Mouse (Mus musculus): ENCODE measurements around the gene Fbxw5. TPM values are rescaled to one million over a fixed set of nuclear protein-coding genes. Genes with fewer than 3 reads are reported as not detected.
A peak's percentile ranks its signal among the peaks of the same experiment; 100 is the strongest.
"Not testable (repeated sequence)": the region's sequence is repeated elsewhere in the genome, so short reads cannot be mapped to it uniquely, and the experiment has no call there.

The Fbxw5 gene
- total RNA-seq, 2 experiments from 2014 or later, result 62.5 to 71.4 TPM

DNA sequence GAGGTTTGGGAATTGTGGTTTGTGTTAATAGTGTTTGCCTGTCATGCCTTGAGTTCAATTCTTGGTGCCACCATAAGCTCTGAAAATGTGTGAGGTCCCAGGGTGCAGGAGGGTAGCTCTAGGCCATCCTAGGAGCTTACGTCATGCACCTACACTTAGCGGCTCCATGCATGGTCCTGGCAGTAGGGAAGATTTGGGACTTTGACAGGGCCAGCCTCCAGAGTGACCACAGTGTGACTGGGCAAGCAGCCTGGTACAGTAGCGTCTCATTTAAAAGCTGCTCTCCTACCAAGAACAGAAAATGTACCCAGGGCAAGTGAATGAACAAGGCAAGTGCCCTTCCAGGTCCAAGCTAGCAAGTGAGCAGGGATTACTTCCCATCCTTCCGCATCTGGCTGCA, 5.3 kb downstream of the Fbxw5 start:
- no peak for DNase-seq (ENCODE audit: low spot score in 2 of 2)

- no peak for DNase-seq (ENCODE audit: low spot score in 2 of 2)
Observed at GRCm38 (mm10) chr2:25506964-25507363, 6.4 kb downstream of the Fbxw5 start.

DNA sequence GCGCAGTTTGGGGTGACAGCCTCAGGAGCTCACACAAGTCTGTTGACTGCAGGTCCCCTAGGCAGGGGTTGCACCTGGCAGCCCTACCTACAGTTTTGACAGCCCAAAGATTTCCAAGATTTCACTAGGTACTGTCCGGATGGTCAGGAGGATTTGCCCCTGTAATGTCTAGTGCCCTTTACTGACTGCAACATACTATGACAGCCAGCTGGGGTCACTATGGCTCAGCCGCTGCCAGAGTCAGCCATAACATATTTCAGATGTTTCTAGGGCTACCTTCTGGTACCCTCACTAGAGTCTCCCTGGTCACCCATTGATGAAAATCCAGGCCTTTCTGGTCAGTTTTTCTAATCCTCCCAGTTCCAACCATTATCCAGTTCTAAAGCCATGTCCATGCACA, 9.4 kb downstream of the Fbxw5 start:
- DNase-seq (ENCODE audit: low spot score in 2 of 2), result no peak

GRCm38 (mm10) chr2:25526510-25527302, 26.2 kb downstream of the Fbxw5 start:
- no peak for DNase-seq (ENCODE audit: low spot score in 2 of 2)

DNA sequence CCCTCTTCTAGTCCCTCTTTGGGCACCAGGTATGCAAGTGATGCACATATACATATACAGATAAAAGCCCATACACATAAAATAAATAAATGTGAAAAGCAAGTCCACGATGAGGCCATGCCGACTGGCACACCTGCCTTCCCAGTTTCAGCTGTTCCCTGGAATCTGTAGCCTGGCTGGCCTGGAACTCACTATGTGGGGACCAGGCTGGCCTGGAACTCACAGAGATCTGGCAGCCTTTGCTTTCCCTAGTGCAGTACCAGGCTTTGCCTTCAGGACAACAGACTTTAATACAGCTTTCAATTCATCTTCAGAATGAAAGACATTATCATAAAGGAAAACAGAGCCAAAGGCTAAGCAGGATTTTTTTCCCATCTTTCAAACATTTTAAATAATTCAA, 33.2 kb downstream of the Fbxw5 start:
- no peak for DNase-seq (ENCODE audit: low spot score in 2 of 2)

DNA sequence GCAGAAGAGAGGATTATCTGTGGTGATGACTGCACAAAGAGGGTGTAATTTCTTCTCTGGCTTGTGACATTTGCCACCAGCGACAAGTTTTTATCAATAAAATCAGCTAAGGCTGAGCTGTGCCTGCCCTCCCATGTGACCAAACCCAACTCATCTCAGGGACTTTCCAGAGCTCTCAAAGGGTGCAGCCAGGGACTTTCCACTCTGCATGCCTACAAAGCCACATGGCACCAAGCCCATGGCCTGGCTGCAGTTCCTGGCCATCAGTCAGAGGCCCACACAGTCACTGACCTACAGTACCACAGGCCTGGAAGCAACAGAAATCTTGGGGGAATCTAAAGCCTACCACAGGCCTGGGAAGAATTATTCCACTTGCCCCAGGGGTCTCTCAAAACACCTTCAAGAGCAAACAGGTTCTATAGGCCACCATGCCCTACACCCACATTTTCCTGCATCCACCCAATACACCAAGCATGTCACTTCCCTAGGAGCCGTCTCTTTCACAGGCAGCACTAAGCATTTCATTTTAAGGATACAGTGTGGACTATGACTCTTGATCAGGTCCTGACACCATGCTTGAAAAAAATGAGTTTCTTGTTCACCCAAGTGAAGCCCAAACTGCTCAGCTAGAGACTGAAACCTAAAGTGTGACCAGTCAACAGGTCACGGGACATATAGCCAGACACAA, 33.8 kb downstream of the Fbxw5 start:
- DNase-seq (ENCODE audit: low spot score in 2 of 2), result peak; percentile 40 to 68

DNA sequence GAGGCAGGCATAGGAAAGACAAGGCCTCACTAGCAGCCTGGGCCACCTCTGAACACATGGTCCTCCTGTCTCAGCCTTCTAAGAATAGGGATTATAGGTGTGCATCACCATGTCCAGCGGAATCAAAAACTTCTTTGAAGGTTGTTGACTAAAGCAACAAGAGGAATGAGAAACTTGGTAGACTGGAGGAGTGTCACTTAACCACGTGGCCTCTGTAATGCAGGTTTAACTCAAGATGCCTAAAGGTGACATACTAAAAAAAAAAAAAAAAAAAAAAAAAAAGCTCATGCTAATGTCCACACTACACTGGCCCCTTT, 34.3 kb downstream of the Fbxw5 start:
- no peak for DNase-seq (ENCODE audit: low spot score in 2 of 2)

GRCm38 (mm10) chr2:25536531-25536930, 36.0 kb downstream of the Fbxw5 start:
- no peak for DNase-seq (ENCODE audit: low spot score in 2 of 2)

DNA sequence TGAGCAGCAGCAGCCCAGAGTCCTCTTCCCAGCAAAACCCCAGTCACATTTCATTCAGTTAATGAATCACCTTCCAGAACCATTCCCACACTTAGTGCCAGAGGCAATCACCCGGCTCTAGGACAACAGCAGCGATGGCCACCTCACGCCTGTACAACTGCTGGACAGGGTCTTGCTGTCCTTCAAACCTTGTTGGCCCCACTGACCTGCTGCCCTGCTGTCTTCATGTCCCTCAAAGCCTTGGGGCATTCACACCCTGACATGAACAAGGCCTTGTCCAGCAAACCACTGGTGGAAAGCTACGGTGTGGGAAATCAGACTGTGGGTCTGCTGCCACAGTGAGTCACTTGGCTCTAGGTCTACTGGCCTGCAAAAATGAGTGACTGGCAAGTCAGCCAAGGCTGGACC, 40.0 kb downstream of the Fbxw5 start:
- no peak for DNase-seq (ENCODE audit: low spot score in 2 of 2)

- no peak for DNase-seq (ENCODE audit: low spot score in 2 of 2)
Observed at GRCm38 (mm10) chr2:25541644-25542367, 41.3 kb downstream of the Fbxw5 start.

DNA sequence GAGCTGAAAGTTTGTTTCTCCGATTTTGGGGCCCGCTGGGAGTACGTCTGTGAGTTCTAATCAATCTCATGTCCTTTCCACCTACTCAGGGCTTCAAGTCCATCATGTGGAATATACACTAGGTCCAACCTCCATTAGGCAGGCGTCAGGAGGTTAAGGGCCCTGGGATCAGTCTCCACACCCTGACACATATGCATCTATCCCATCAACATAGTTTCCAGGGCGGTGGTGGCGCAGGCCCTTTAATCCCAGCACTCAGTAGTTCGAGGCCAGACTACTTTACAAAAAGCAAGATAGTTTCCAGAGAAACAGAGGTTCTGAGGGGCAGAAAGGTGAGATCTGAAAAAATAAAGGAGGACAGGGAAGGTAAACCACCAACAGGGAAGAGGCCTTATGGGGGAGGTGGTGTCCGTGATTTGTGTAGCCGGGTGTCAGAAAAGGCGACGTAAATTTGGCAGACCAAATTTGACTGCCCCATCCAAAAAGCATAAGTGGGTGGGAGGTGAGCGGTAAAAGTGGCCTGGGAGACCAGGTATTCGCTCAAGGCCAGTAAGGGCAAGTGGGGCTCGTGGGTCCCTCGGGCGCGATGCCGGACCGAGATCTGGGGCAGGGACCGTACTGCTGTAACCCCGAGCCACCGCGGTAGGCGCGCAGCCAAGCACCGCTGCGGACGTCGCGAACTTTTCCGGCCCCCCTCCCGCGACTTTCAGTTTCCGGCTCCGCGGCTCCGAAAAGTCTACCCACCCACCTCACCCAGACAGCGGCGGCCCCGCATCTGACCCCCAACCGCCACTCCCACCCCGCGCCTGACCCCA, 45.7 kb downstream of the Fbxw5 start:
- no peak for DNase-seq (ENCODE audit: low spot score in 2 of 2)

GRCm38 (mm10) chr2:25546811-25547491, 46.4 kb downstream of the Fbxw5 start, which contains the start of gene Traf2:
TSS of gene Traf2 (minus strand) at chr2:25546940.
- peak; percentile 96 to 99 for DNase-seq (ENCODE audit: low spot score in 2 of 2)

- DNase-seq (ENCODE audit: low spot score in 2 of 2), result no peak
Observed at GRCm38 (mm10) chr2:25549021-25549991, 48.8 kb downstream of the Fbxw5 start.

- DNase-seq (ENCODE audit: low spot score in 2 of 2), result no peak
Observed at GRCm38 (mm10) chr2:25551186-25551585, 50.6 kb downstream of the Fbxw5 start.

DNA sequence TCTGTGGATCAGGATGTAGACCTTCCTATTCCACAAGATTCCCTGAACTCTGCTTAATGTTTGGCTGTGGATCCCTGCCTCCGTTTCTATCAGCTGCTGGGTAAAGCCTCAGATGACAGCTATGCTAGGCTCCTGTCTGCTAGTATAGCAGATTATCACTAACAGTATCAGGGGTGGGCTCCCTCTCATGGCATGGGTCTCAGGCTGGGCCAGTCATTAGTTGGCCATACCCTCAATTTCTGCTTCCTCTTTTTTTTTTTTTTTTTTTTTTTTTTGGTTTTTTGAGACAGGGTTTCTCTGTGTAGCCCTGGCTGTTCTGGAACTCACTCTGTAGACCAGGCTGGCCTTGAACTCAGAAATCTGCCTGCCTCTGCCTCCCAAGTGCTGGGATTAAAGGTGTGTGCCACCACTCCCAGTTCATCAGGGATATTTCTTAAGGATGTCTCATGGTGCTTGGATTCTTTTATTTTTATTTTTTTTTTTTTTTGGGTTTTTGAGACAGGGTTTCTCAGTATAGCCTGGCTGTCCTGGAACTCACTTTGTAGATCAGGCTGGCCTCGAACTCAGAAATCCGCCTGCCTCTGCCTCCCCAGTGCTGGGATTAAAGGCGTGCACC, 52.7 kb downstream of the Fbxw5 start:
- not testable (repeated sequence) for DNase-seq (ENCODE audit: low spot score in 2 of 2)
